Comparison of ENCODE assay signal across 10 mouse cellular contexts in the genomic region with DNA sequence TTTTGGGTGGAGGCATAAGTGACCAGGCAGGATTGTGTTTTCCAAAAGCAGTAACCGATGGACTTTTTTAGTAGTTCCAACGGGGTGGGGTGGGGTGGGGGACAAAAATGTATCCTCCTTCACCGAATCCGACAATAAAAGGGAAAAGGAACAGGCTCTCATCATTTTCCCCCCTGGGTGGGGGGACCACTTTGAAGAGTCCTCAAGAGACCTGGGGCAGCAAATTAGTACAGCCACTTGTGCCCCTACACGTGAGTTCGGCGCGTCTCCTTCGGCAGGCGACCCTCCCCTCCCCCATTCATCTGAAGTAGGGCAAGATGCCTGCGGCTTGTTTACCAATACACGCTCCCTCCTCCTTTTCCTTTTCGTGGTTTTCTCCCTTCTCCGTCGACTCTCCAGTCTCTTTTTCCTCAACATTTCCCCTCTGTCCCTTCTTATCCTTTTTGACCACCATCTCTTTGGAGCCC. TPM values are rescaled to one million over a fixed set of nuclear protein-coding genes. Genes with fewer than 3 reads are reported as not detected.
DNase-seq lines count a peak whose midpoint lies in the region; ATAC-seq and TF ChIP-seq lines count a peak whose summit lies in the region.
"Had no signal": no experiment of that assay in that cellular context is flagged by ENCODE, and none has a peak within 500 bp of the region (broad histone marks: within the 10 kb centered on the region; RNA-seq: fewer than 3 reads in every experiment).

No protein-coding gene starts in this region.

- H3K27me3 ChIP-seq in embryonic facial prominence, embryonic 10.5 days (replicated peaks; ENCODE audit: low read depth, poor library complexity, severe bottlenecking), result peaks cover 95% of the 10 kb centered on the region
- peaks cover 43% of the 10 kb centered on the region for H3K27me3 ChIP-seq in hindbrain, embryonic 16.5 days (replicated peaks; ENCODE audit: control insufficient read depth, insufficient read depth, low read length)

- peaks cover 47% of the 10 kb centered on the region for H3K4me1 ChIP-seq in embryonic facial prominence, embryonic 10.5 days
- H3K4me1 ChIP-seq in hindbrain, embryonic 16.5 days (ENCODE audit: control insufficient read depth, insufficient read depth, low read depth, low read length), result peaks cover 9% of the 10 kb centered on the region

- peak; percentile 59 for DNase-seq in left cerebral cortex, postnatal 4 days
- no peak for DNase-seq in left cerebral cortex, adult 11 months (ENCODE audit: low spot score)
- peak; percentile 55 for DNase-seq in embryonic facial prominence, embryonic 10.5 days (ENCODE audit: low spot score)
- DNase-seq in retina, embryonic 14.5 days (ENCODE audit: low spot score), result peak; percentile 81
- DNase-seq in MN1 (ENCODE audit: low spot score), result no peak
- no peak for DNase-seq in left cerebral cortex, postnatal 36 days (ENCODE audit: low spot score in 2 of 2)
- no peak for DNase-seq in gastrocnemius, adult 2 months
- DNase-seq: kidney, postnatal 36 days had no signal

- H3K9ac ChIP-seq in hindbrain, embryonic 16.5 days (ENCODE audit: low read depth, low read length), result no peak overlapping the region

- H3K27ac ChIP-seq in embryonic facial prominence, embryonic 10.5 days (replicated peaks), result 0 out of 2 replicates have a peak overlapping the region, but pooled peaks have one; percentile 19
- H3K27ac ChIP-seq in hindbrain, embryonic 16.5 days (ENCODE audit: low read depth, low read length), result no peak overlapping the region; the same call in 1 of the 2 replicates
- H3K27ac ChIP-seq in gastrocnemius, adult 2 months, result no peak overlapping the region

- peak overlapping the region; percentile 53 for H3K4me2 ChIP-seq in hindbrain, embryonic 16.5 days (ENCODE audit: low read length)

- under 1% methylated on average over 15 of the region's 15 CpGs for WGBS in embryonic facial prominence, embryonic 10.5 days
- WGBS in hindbrain, embryonic 16.5 days, result 0% methylated on average over 15 of the region's 15 CpGs

- no peak for TF ChIP-seq CTCF in gastrocnemius, adult 2 months (IDR thresholded peaks at IDR 0.05)

- ATAC-seq in hindbrain, embryonic 16.5 days, result peak; percentile 18; the same call in 1 of the 2 replicates

- peak overlapping the region; percentile 42 for H3K4me3 ChIP-seq in embryonic facial prominence, embryonic 10.5 days
- H3K4me3 ChIP-seq in hindbrain, embryonic 16.5 days (ENCODE audit: low read length), result peak overlapping the region; percentile 17; the same call in 1 of the 2 replicates
- no peak overlapping the region for H3K4me3 ChIP-seq in gastrocnemius, adult 2 months

- intact Hi-C loops in left cerebral cortex, postnatal 4 days (cut with DNase I), result loop anchor here (10.0 kb wide), 3 partner anchors 115 to 505 kb away; no protein-coding TSS in a partner anchor
- intact Hi-C loops in left cerebral cortex, postnatal 36 days (cut with DNase I), result loop anchor here (5.0 kb wide), 2 partner anchors 213 to 393 kb away; a partner anchor contains a TSS
- intact Hi-C loops in gastrocnemius, adult 2 months (cut with DNase I), result loop anchor here (10.0 kb wide), 1 partner anchor 215 kb away; a partner anchor contains a TSS

- H3K9me3 ChIP-seq in embryonic facial prominence, embryonic 10.5 days, result no peaks in the 10 kb centered on the region
- no peaks in the 10 kb centered on the region for H3K9me3 ChIP-seq in hindbrain, embryonic 16.5 days (ENCODE audit: control insufficient read depth, low read length)

- H3K36me3 ChIP-seq in embryonic facial prominence, embryonic 10.5 days (replicated peaks), result peaks cover 7% of the 10 kb centered on the region
- no peaks in the 10 kb centered on the region for H3K36me3 ChIP-seq in hindbrain, embryonic 16.5 days (ENCODE audit: control insufficient read depth, insufficient read depth, low read length)

RNA-seq across cellular contexts. Expression of a gene that starts 20.6 kb away (rescaled TPM):
- 10 to 100 TPM; 11.5 to 13.9 TPM for total RNA-seq in left cerebral cortex, postnatal 4 days (2021)
- polyA plus RNA-seq in embryonic facial prominence, embryonic 10.5 days (2016; fragmentation: Nextera tagmentation; extraction: Ambion mirVana), result 13.0 and 22.3 TPM in 2 replicates
- 40.7 and 43.8 TPM in 2 replicates for polyA plus RNA-seq in hindbrain, embryonic 16.5 days (2015; fragmentation: Nextera tagmentation; extraction: Ambion mirVana)
- total RNA-seq in left cerebral cortex, postnatal 36 days (2021), result 10 to 100 TPM in 1 of 2 experiments, 1 to 10 TPM in 1; 8.1 to 12.4 TPM
- not detected for total RNA-seq in gastrocnemius, adult 2 months (2021)
- total RNA-seq: megakaryocyte-erythroid progenitor cell, adult 5-6 weeks had no signal

Comparison
In these comparisons a context has a peak if more than half of its experiments do, and no peak if none do; other contexts are left out.
1. DNase-seq: peak in left cerebral cortex, postnatal 4 days (single experiment), embryonic facial prominence, embryonic 10.5 days (single experiment) and retina, embryonic 14.5 days (single experiment); none in left cerebral cortex, adult 11 months (single experiment), MN1 (single experiment), left cerebral cortex, postnatal 36 days (0 of 2) and gastrocnemius, adult 2 months (single experiment).
2. RNA of a gene that starts 20.6 kb away (total RNA-seq): 11.5 to 13.9 TPM in left cerebral cortex, postnatal 4 days and 8.1 to 12.4 TPM in left cerebral cortex, postnatal 36 days; not detected in gastrocnemius, adult 2 months; every median in the first group is over 4 times any median in the second.